Mouse (Mus musculus) G1E-ER4 (cell line): ENCODE data around the gene Gatad1. TPM values are rescaled to one million over a fixed set of nuclear protein-coding genes. Genes with fewer than 3 reads are reported as not detected.

Source experiments
- GATA1 ChIP-seq: IDR thresholded peaks from one replicate; pipeline ENCODE4 v1.8.0; 2012; ENCODE audit warnings: low read length, inconsistent platforms
- polyA plus RNA-seq: library from polyadenylated mRNA; stranded (reverse); fragments of >175 nt; gene quantifications from 2 replicates; pipeline ENCODE4 v1.2.3, GENCODE M21; 2012

The Gatad1 gene
- polyA plus RNA-seq, 1 experiment = 81.5 TPM

DNA sequence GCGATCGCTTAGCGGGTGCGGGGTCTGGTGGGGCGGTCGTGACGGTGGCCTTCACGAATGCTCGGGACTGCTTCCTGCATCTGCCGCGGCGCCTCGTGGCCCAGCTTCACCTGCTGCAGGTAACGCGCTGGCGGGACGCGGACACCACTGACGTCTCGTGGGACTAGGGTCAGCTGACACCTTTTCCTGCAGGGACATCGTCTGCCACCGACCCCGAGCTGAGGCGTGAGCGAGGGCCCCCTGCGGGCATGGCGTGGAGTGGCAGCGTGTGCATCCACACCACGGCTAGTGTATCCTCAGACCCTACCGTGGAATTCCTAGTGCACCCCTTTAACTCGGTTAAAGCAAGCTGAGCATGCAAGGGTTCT, 60.6 kb downstream of the Gatad1 start, which contains the start of gene Rbm48:
Rbm48 (minus strand) TSS at position 187 of the 368 bp plus-strand sequence.
- no peak for TF ChIP-seq GATA1

DNA sequence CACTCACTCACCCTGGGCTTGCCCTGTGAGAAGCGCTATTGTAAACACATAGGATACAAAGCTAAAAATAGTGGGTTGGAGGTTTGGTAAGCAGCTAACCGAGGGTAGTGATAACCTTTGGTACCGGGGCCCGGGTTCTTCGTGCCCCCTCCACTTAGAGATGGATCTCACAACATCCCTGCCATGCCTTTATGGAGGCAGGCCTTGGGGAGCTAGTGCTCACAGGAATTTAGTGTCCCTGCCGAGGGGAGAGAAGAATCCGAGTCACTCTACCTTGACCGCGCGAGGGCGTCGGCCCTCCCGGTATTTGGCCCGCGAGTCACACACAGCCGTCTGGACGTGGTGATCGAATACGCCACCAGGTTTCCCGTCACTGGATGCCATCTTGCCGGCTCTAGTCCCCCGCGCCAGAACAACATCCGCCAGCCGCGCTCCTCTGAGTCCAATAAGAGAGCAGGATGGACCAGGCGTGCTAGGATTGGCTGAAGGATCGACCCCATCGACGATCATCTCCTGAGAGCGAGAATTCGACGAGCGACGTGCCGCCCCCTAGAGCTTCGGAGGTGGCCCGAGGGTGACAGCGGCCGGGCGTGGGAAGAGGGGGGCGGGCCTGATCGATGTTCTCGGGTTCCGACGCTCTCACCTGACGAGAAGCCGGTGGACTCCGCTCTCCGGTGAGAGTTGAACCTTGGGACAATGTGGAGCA, 61.1 kb downstream of the Gatad1 start, which contains the start of gene Pex1:
Pex1 (plus strand) TSS at position 374 of the 706 bp plus-strand sequence.
- no peak for TF ChIP-seq GATA1

Other genes starting within 250 kb of the Gatad1 start
- gene Fam133b, start 113.4 kb downstream of the Gatad1 start, polyA plus RNA-seq = 14.6 and 17.4 TPM in 2 replicates
- 0.26 and 0.38 TPM in 2 replicates for gene 1700109H08Rik, start 85.6 kb downstream of the Gatad1 start, polyA plus RNA-seq
- 3.3 and 4.3 TPM in 2 replicates for gene Pex1, start 61.1 kb downstream of the Gatad1 start, polyA plus RNA-seq
- gene Rbm48, start 60.6 kb downstream of the Gatad1 start, polyA plus RNA-seq = 3.9 and 5.2 TPM in 2 replicates
- gene Tmbim7, start 6.0 kb downstream of the Gatad1 start, polyA plus RNA-seq = not detected in 2 replicates
- 14.1 and 15.3 TPM in 2 replicates for gene Ankib1, start 145.7 kb upstream of the Gatad1 start, polyA plus RNA-seq
- 6.6 and 8.4 TPM in 2 replicates for gene Krit1, start 146.0 kb upstream of the Gatad1 start, polyA plus RNA-seq
- not detected in 2 replicates for gene Lrrd1, start 188.0 kb upstream of the Gatad1 start, polyA plus RNA-seq
- 0.54 and 0.93 TPM in 2 replicates for gene Mterf1a, start 236.7 kb upstream of the Gatad1 start, polyA plus RNA-seq